Mouse (Mus musculus) kidney, embryonic 14.5 days (tissue): ENCODE data around the gene Ccdc149. TPM values are rescaled to one million over a fixed set of nuclear protein-coding genes. Genes with fewer than 3 reads are reported as not detected.

Experiments
- ATAC-seq: fragments of 200-750 bp; cut with Nextera tagmentation; 2 replicates; pipeline ENCODE4 v1.8.0; 2017; ENCODE audit warnings: moderate number of reproducible peaks, mild to moderate bottlenecking, moderate TSS enrichment, moderate library complexity; ENCODE audit not compliant: low FRiP score, low TSS enrichment
- H3K27ac ChIP-seq: fragments of 300-500 bp; sonication (generic); 2 replicates; pipeline ENCODE4 v1.5.1; 2014; ENCODE audit warnings: low read depth, mild to moderate bottlenecking, low read length, moderate library complexity, mixed read lengths
- H3K27me3 ChIP-seq: fragments of 300-500 bp; sonication (generic); 2 replicates; pipeline ENCODE4 v1.6.1; 2014; ENCODE audit warnings: mild to moderate bottlenecking, low read length; ENCODE audit not compliant: control insufficient read depth, insufficient read depth
- H3K36me3 ChIP-seq: fragments of 300-500 bp; sonication (generic); 2 replicates; pipeline ENCODE4 v1.6.1; 2014; ENCODE audit warnings: low read length, mixed read lengths; ENCODE audit not compliant: control insufficient read depth, insufficient read depth
- H3K4me1 ChIP-seq: fragments of 300-500 bp; sonication (generic); 2 replicates; pipeline ENCODE4 v1.6.1; 2014; ENCODE audit warnings: low read length, mixed read lengths; ENCODE audit not compliant: control insufficient read depth, insufficient read depth
- H3K4me2 ChIP-seq: fragments of 300-500 bp; sonication (generic); replicated peaks from 2 replicates; pipeline ENCODE4 v1.6.1; 2014; ENCODE audit warnings: low read depth, mild to moderate bottlenecking, low read length
- H3K4me3 ChIP-seq: fragments of 300-500 bp; sonication (generic); 2 replicates; pipeline ENCODE4 v1.5.1; 2014; ENCODE audit warnings: mild to moderate bottlenecking, low read length
- H3K9ac ChIP-seq: fragments of 300-500 bp; sonication (generic); 2 replicates; pipeline ENCODE4 v1.6.1; 2014; ENCODE audit warnings: low read depth, mild to moderate bottlenecking, low read length, moderate library complexity
- H3K9me3 ChIP-seq: fragments of 300-500 bp; sonication (generic); 2 replicates; pipeline ENCODE4 v1.6.1; 2016; ENCODE audit warnings: low read length; ENCODE audit not compliant: control insufficient read depth
- WGBS: fragments of 180-500 bp; shearing (Covaris S2); extraction: QIAGEN DNeasy Blood & Tissue Kit; methylation state at CpG from one replicate; pipeline ENCODE4 v1.1.7; 2014; 5-methylcytosine and 5-hydroxymethylcytosine counted together
- polyA plus RNA-seq: library from polyadenylated mRNA; unstranded; fragments of >200 nt; fragmentation: Nextera tagmentation; extraction: Ambion mirVana; gene quantifications from 2 replicates; pipeline ENCODE4 v1.2.1, GENCODE M21; 2014

Ccdc149 gene
- polyA plus RNA-seq, 1 experiment from 2014 or later: 2.1 TPM

- no peak for ATAC-seq
- H3K9me3 ChIP-seq: peaks cover 11% of the 10 kb centered on the region
- no peak overlapping the region for H3K27ac ChIP-seq
- H3K36me3 ChIP-seq: no peaks in the 10 kb centered on the region
- no peaks in the 10 kb centered on the region for H3K27me3 ChIP-seq
- 80% methylated on average over 6 of the region's 6 CpGs for WGBS
- no peak overlapping the region for H3K4me3 ChIP-seq
- no peak overlapping the region for H3K4me2 ChIP-seq
- no peak overlapping the region for H3K9ac ChIP-seq
- no peaks in the 10 kb centered on the region for H3K4me1 ChIP-seq
Observed at GRCm38 (mm10) chr5:52461434-52462124, 9.7 kb downstream of the Ccdc149 start.

- no peak for ATAC-seq
- no peak overlapping the region for H3K4me3 ChIP-seq
Observed at GRCm38 (mm10) chr5:52459308-52459707, 12.0 kb downstream of the Ccdc149 start.

GRCm38 (mm10) chr5:52457154-52457553 is 14.2 kb downstream of the Ccdc149 start:
- Histone ChIP-seq H3K36me3 (no peaks in the 10 kb centered on the region), H3K4me3 (no peak overlapping the region), H3K27ac (no peak overlapping the region), H3K4me2 (no peak overlapping the region), H3K27me3 (no peaks in the 10 kb centered on the region), H3K9ac (no peak overlapping the region), H3K4me1 (no peaks in the 10 kb centered on the region), H3K9me3 (no peaks in the 10 kb centered on the region)
- ATAC-seq: no peak
- WGBS: 82% methylated on average over 6 of the region's 6 CpGs

More at GRCm38 (mm10) chr5:52459308-52459707, 12.0 kb downstream of the Ccdc149 start:
- H3K27ac ChIP-seq: no peak overlapping the region
- peaks cover 3% of the 10 kb centered on the region; the same call in 1 of the 2 replicates for H3K9me3 ChIP-seq
- H3K4me1 ChIP-seq: no peaks in the 10 kb centered on the region
- H3K27me3 ChIP-seq: no peaks in the 10 kb centered on the region
- H3K4me2 ChIP-seq: no peak overlapping the region
- 93% methylated on average over 4 of the region's 4 CpGs for WGBS
- no peaks in the 10 kb centered on the region for H3K36me3 ChIP-seq
- H3K9ac ChIP-seq: no peak overlapping the region

- Histone ChIP-seq H3K27me3 (no peaks in the 10 kb centered on the region), H3K36me3 (no peaks in the 10 kb centered on the region), H3K4me3 (no peak overlapping the region), H3K9me3 (no peaks in the 10 kb centered on the region), H3K9ac (no peak overlapping the region), H3K4me2 (no peak overlapping the region), H3K27ac (no peak overlapping the region), H3K4me1 (no peaks in the 10 kb centered on the region)
- 66% methylated on average over 9 of the region's 9 CpGs for WGBS
- no peak for ATAC-seq
Observed at GRCm38 (mm10) chr5:52450821-52451220, 20.5 kb downstream of the Ccdc149 start.

- Histone ChIP-seq H3K27me3 (no peaks in the 10 kb centered on the region), H3K4me1 (no peaks in the 10 kb centered on the region), H3K4me2 (no peak overlapping the region), H3K36me3 (no peaks in the 10 kb centered on the region), H3K27ac (no peak overlapping the region), H3K4me3 (no peak overlapping the region), H3K9me3 (no peaks in the 10 kb centered on the region), H3K9ac (no peak overlapping the region)
- WGBS: 53% methylated on average over 8 of the region's 8 CpGs
- ATAC-seq: no peak
Observed at GRCm38 (mm10) chr5:52449187-52449586, 22.1 kb downstream of the Ccdc149 start.

GRCm38 (mm10) chr5:52440278-52440677 is 31.0 kb downstream of the Ccdc149 start:
- Histone ChIP-seq H3K36me3 (no peaks in the 10 kb centered on the region), H3K4me3 (no peak overlapping the region), H3K9me3 (0 out of 2 replicates have a peak, but pooled peaks cover 3% of the 10 kb centered on the region), H3K4me1 (no peaks in the 10 kb centered on the region), H3K27me3 (no peaks in the 10 kb centered on the region), H3K27ac (no peak overlapping the region), H3K4me2 (no peak overlapping the region), H3K9ac (no peak overlapping the region)
- no peak for ATAC-seq
- 84% methylated on average over 11 of the region's 11 CpGs for WGBS

- 0 out of 2 replicates have a peak, but pooled peaks cover 3% of the 10 kb centered on the region for H3K9me3 ChIP-seq
- no peak overlapping the region for H3K9ac ChIP-seq
- H3K36me3 ChIP-seq: no peaks in the 10 kb centered on the region
- WGBS: 87% methylated on average over 7 of the region's 7 CpGs
- no peaks in the 10 kb centered on the region for H3K4me1 ChIP-seq
- ATAC-seq: no peak
- H3K4me3 ChIP-seq: no peak overlapping the region
- no peak overlapping the region for H3K27ac ChIP-seq
- H3K4me2 ChIP-seq: no peak overlapping the region
- H3K27me3 ChIP-seq: no peaks in the 10 kb centered on the region
Observed at GRCm38 (mm10) chr5:52438946-52439345, 32.4 kb downstream of the Ccdc149 start.

- Histone ChIP-seq H3K4me1 (no peaks in the 10 kb centered on the region), H3K9me3 (no peaks in the 10 kb centered on the region), H3K27me3 (no peaks in the 10 kb centered on the region), H3K4me2 (no peak overlapping the region), H3K36me3 (no peaks in the 10 kb centered on the region), H3K4me3 (no peak overlapping the region), H3K9ac (no peak overlapping the region), H3K27ac (no peak overlapping the region)
- no peak for ATAC-seq
- WGBS: 81% methylated on average over 6 of the region's 6 CpGs
Observed at GRCm38 (mm10) chr5:52435533-52435932, 35.8 kb downstream of the Ccdc149 start.

GRCm38 (mm10) chr5:52431276-52431844 is 40.0 kb downstream of the Ccdc149 start:
- Histone ChIP-seq H3K4me3 (no peak overlapping the region), H3K36me3 (no peaks in the 10 kb centered on the region), H3K27ac (no peak overlapping the region), H3K4me1 (no peaks in the 10 kb centered on the region), H3K27me3 (no peaks in the 10 kb centered on the region), H3K9me3 (no peaks in the 10 kb centered on the region), H3K4me2 (no peak overlapping the region), H3K9ac (no peak overlapping the region)
- 65% methylated on average over 8 of the region's 8 CpGs for WGBS
- no peak for ATAC-seq
